Mouse (Mus musculus): ENCODE measurements around the gene Opcml. TPM values are rescaled to one million over a fixed set of nuclear protein-coding genes. Genes with fewer than 3 reads are reported as not detected.

Opcml gene
- polyA plus RNA-seq, 1 experiment from 2014 or later = 73.0 TPM

- Histone ChIP-seq H3K27ac (ENCODE audit: low read length) (no peak overlapping the region), H3K36me3 (ENCODE audit: control insufficient read depth, insufficient read depth, low read length) (no peaks in the 10 kb centered on the region), H3K4me2 (ENCODE audit: low read length) (no peak overlapping the region), H3K4me3 (ENCODE audit: low read depth, low read length) (no peak overlapping the region), H3K9ac (ENCODE audit: low read depth, low read length) (no peak overlapping the region), H3K9me3 (replicated peaks; ENCODE audit: control insufficient read depth, low read length, poor library complexity, severe bottlenecking) (no peaks in the 10 kb centered on the region), H3K4me1 (ENCODE audit: control insufficient read depth, insufficient read depth, low read length) (0 out of 2 replicates have a peak, but pooled peaks cover 2% of the 10 kb centered on the region), H3K27me3 (ENCODE audit: control insufficient read depth, insufficient read depth, low read depth, low read length) (no peaks in the 10 kb centered on the region)
- 81% methylated on average over 2 of the region's 2 CpGs for WGBS
- ATAC-seq = no peak
These were observed 662.5 kb downstream of the Opcml start for GRCm38 (mm10) chr9:28453062-28453461.

GRCm38 (mm10) chr9:28457982-28458770, 667.6 kb downstream of the Opcml start:
- 70% methylated on average over 7 of the region's 7 CpGs for WGBS
- Histone ChIP-seq H3K27ac (ENCODE audit: low read length) (no peak overlapping the region), H3K4me3 (ENCODE audit: low read depth, low read length) (no peak overlapping the region)

GRCm38 (mm10) chr9:28463622-28464021, 673.0 kb downstream of the Opcml start:
- H3K9ac ChIP-seq (ENCODE audit: low read depth, low read length) = no peak overlapping the region
- H3K9me3 ChIP-seq (replicated peaks; ENCODE audit: control insufficient read depth, low read length, poor library complexity, severe bottlenecking) = no peaks in the 10 kb centered on the region
- no peak for ATAC-seq
- no peak overlapping the region for H3K4me3 ChIP-seq (ENCODE audit: low read depth, low read length)
- no peaks in the 10 kb centered on the region for H3K4me1 ChIP-seq (ENCODE audit: control insufficient read depth, insufficient read depth, low read length)
- H3K27me3 ChIP-seq (ENCODE audit: control insufficient read depth, insufficient read depth, low read depth, low read length) = no peaks in the 10 kb centered on the region
- no peaks in the 10 kb centered on the region for H3K36me3 ChIP-seq (ENCODE audit: control insufficient read depth, insufficient read depth, low read length)
- WGBS = 84% methylated on average over 6 of the region's 6 CpGs
- no peak overlapping the region for H3K4me2 ChIP-seq (ENCODE audit: low read length)
- no peak overlapping the region for H3K27ac ChIP-seq (ENCODE audit: low read length)

More at GRCm38 (mm10) chr9:28457982-28458770, 667.6 kb downstream of the Opcml start:
- 0 out of 2 replicates have a peak, but pooled peaks cover 2% of the 10 kb centered on the region for H3K4me1 ChIP-seq (ENCODE audit: control insufficient read depth, insufficient read depth, low read length)
- no peak for ATAC-seq
- no peaks in the 10 kb centered on the region for H3K36me3 ChIP-seq (ENCODE audit: control insufficient read depth, insufficient read depth, low read length)
- no peak overlapping the region for H3K4me2 ChIP-seq (ENCODE audit: low read length)
- no peak overlapping the region for H3K9ac ChIP-seq (ENCODE audit: low read depth, low read length)
- H3K27me3 ChIP-seq (ENCODE audit: control insufficient read depth, insufficient read depth, low read depth, low read length) = no peaks in the 10 kb centered on the region
- no peaks in the 10 kb centered on the region for H3K9me3 ChIP-seq (replicated peaks; ENCODE audit: control insufficient read depth, low read length, poor library complexity, severe bottlenecking)

GRCm38 (mm10) chr9:28469419-28469818, 678.8 kb downstream of the Opcml start:
- Histone ChIP-seq H3K4me1 (ENCODE audit: control insufficient read depth, insufficient read depth, low read length) (peaks cover 2% of the 10 kb centered on the region; the same call in 1 of the 2 replicates), H3K9ac (ENCODE audit: low read depth, low read length) (no peak overlapping the region), H3K27me3 (ENCODE audit: control insufficient read depth, insufficient read depth, low read depth, low read length) (no peaks in the 10 kb centered on the region), H3K9me3 (replicated peaks; ENCODE audit: control insufficient read depth, low read length, poor library complexity, severe bottlenecking) (no peaks in the 10 kb centered on the region), H3K27ac (ENCODE audit: low read length) (no peak overlapping the region), H3K36me3 (ENCODE audit: control insufficient read depth, insufficient read depth, low read length) (no peaks in the 10 kb centered on the region), H3K4me2 (ENCODE audit: low read length) (no peak overlapping the region), H3K4me3 (ENCODE audit: low read depth, low read length) (no peak overlapping the region)
- ATAC-seq = no peak
- WGBS = 89% methylated on average over 6 of the region's 6 CpGs

DNA sequence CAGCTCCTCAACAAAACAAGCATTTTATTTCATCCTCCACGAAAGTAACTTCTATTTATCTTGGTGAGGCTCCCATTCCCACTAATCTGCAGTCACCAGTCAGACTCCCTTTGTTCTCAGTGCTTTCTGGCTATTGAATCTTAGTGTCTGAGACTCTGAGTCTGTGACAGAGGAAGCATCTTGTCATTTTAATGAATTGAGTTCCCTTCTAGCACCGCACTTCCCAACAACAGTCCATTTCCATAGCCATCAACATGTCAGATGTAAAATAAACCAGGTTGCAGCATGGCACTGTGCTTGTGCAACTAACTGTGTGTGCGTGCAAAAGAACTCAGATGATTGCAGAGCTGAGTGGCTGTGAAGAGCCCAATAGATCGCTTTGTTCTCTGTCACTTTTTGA, 680.9 kb downstream of the Opcml start:
- Histone ChIP-seq H3K4me2 (ENCODE audit: low read length) (no peak overlapping the region), H3K4me3 (ENCODE audit: low read depth, low read length) (no peak overlapping the region), H3K27ac (ENCODE audit: low read length) (no peak overlapping the region), H3K9ac (ENCODE audit: low read depth, low read length) (no peak overlapping the region), H3K4me1 (ENCODE audit: control insufficient read depth, insufficient read depth, low read length) (peaks cover 2% of the 10 kb centered on the region; the same call in 1 of the 2 replicates), H3K27me3 (ENCODE audit: control insufficient read depth, insufficient read depth, low read depth, low read length) (no peaks in the 10 kb centered on the region), H3K36me3 (ENCODE audit: control insufficient read depth, insufficient read depth, low read length) (no peaks in the 10 kb centered on the region), H3K9me3 (replicated peaks; ENCODE audit: control insufficient read depth, low read length, poor library complexity, severe bottlenecking) (no peaks in the 10 kb centered on the region)
- 41% methylated on average over 4 of the region's 4 CpGs for whole genome bisulfite sequencing
- no peak for ATAC-seq

- Histone ChIP-seq H3K27ac (ENCODE audit: low read length) (no peak overlapping the region), H3K9me3 (replicated peaks; ENCODE audit: control insufficient read depth, low read length, poor library complexity, severe bottlenecking) (no peaks in the 10 kb centered on the region), H3K4me2 (ENCODE audit: low read length) (no peak overlapping the region), H3K4me1 (ENCODE audit: control insufficient read depth, insufficient read depth, low read length) (peaks cover 2% of the 10 kb centered on the region; the same call in 1 of the 2 replicates), H3K27me3 (ENCODE audit: control insufficient read depth, insufficient read depth, low read depth, low read length) (no peaks in the 10 kb centered on the region), H3K4me3 (ENCODE audit: low read depth, low read length) (no peak overlapping the region), H3K9ac (ENCODE audit: low read depth, low read length) (no peak overlapping the region), H3K36me3 (ENCODE audit: control insufficient read depth, insufficient read depth, low read length) (no peaks in the 10 kb centered on the region)
- WGBS = 92% methylated on average over 6 of the region's 6 CpGs
- no peak for ATAC-seq
These were observed 684.0 kb downstream of the Opcml start for GRCm38 (mm10) chr9:28474586-28474985.

DNA sequence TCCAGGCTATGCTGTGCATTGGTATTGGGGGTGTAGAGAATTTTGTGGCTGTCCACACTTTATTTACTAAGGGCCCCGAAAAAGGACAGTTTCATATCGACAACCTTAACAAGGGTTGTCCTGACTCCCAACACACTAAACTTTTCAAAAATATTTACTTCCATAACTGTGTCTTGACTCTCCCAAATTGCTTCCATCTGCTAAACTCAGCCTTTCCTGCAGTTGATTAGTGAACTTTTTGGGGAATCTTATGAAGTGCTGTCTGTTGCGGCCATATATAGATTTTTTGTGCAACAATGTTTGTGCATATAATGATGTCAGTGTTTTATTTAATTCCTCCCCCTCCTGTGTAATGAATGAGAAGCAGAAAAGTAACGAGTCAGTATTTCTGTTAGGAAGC, 690.7 kb downstream of the Opcml start:
- H3K4me3 ChIP-seq (ENCODE audit: low read depth, low read length) = no peak overlapping the region
- no peak overlapping the region for H3K4me2 ChIP-seq (ENCODE audit: low read length)
- no peak overlapping the region for H3K27ac ChIP-seq (ENCODE audit: low read length)
- no peak overlapping the region for H3K9ac ChIP-seq (ENCODE audit: low read depth, low read length)
- ATAC-seq = no peak
- no peaks in the 10 kb centered on the region for H3K4me1 ChIP-seq (ENCODE audit: control insufficient read depth, insufficient read depth, low read length)
- H3K9me3 ChIP-seq (replicated peaks; ENCODE audit: control insufficient read depth, low read length, poor library complexity, severe bottlenecking) = no peaks in the 10 kb centered on the region
- WGBS = 86% methylated on average over 4 of the region's 4 CpGs
- H3K27me3 ChIP-seq (ENCODE audit: control insufficient read depth, insufficient read depth, low read depth, low read length) = no peaks in the 10 kb centered on the region
- no peaks in the 10 kb centered on the region for H3K36me3 ChIP-seq (ENCODE audit: control insufficient read depth, insufficient read depth, low read length)

GRCm38 (mm10) chr9:28488499-28488898, 697.9 kb downstream of the Opcml start:
- no peak overlapping the region for H3K4me3 ChIP-seq (ENCODE audit: low read depth, low read length)
- H3K4me2 ChIP-seq (ENCODE audit: low read length) = no peak overlapping the region
- H3K27ac ChIP-seq (ENCODE audit: low read length) = no peak overlapping the region
- no peaks in the 10 kb centered on the region for H3K36me3 ChIP-seq (ENCODE audit: control insufficient read depth, insufficient read depth, low read length)
- no peak for ATAC-seq
- no peaks in the 10 kb centered on the region for H3K27me3 ChIP-seq (ENCODE audit: control insufficient read depth, insufficient read depth, low read depth, low read length)
- H3K9ac ChIP-seq (ENCODE audit: low read depth, low read length) = no peak overlapping the region
- H3K9me3 ChIP-seq (replicated peaks; ENCODE audit: control insufficient read depth, low read length, poor library complexity, severe bottlenecking) = no peaks in the 10 kb centered on the region
- 67% methylated on average over 2 of the region's 2 CpGs for WGBS
- no peaks in the 10 kb centered on the region for H3K4me1 ChIP-seq (ENCODE audit: control insufficient read depth, insufficient read depth, low read length)

GRCm38 (mm10) chr9:28489828-28490227, 699.3 kb downstream of the Opcml start:
- Histone ChIP-seq H3K36me3 (ENCODE audit: control insufficient read depth, insufficient read depth, low read length) (no peaks in the 10 kb centered on the region), H3K4me1 (ENCODE audit: control insufficient read depth, insufficient read depth, low read length) (no peaks in the 10 kb centered on the region), H3K4me2 (ENCODE audit: low read length) (no peak overlapping the region), H3K27me3 (ENCODE audit: control insufficient read depth, insufficient read depth, low read depth, low read length) (no peaks in the 10 kb centered on the region), H3K27ac (ENCODE audit: low read length) (no peak overlapping the region), H3K9me3 (replicated peaks; ENCODE audit: control insufficient read depth, low read length, poor library complexity, severe bottlenecking) (no peaks in the 10 kb centered on the region), H3K9ac (ENCODE audit: low read depth, low read length) (no peak overlapping the region), H3K4me3 (ENCODE audit: low read depth, low read length) (no peak overlapping the region)
- WGBS = 78% methylated on average over 4 of the region's 4 CpGs
- ATAC-seq = no peak
